Mouse (Mus musculus): ENCODE measurements around the gene Ttc29.

The Ttc29 gene

GRCm38 (mm10) chr8:78423937-78424336 lies 210.8 kb downstream of the Ttc29 start:
- no peak for DNase-seq (ENCODE audit: low spot score in 2 of 2)

- no peak for DNase-seq (ENCODE audit: low spot score in 2 of 2)
These were observed 213.4 kb downstream of the Ttc29 start for GRCm38 (mm10) chr8:78426455-78426854.

- no peak for DNase-seq (ENCODE audit: low spot score in 2 of 2)
These were observed 214.0 kb downstream of the Ttc29 start for GRCm38 (mm10) chr8:78426875-78427768.

GRCm38 (mm10) chr8:78427769-78428130 lies 214.7 kb downstream of the Ttc29 start:
- DNase-seq (ENCODE audit: low spot score in 2 of 2) = no peak

- DNase-seq (ENCODE audit: low spot score in 2 of 2) = no peak
These were observed 215.1 kb downstream of the Ttc29 start for GRCm38 (mm10) chr8:78428148-78428547.

GRCm38 (mm10) chr8:78431356-78431755 lies 218.3 kb downstream of the Ttc29 start:
- peak in 1 of 2 experiments; percentile 42 for DNase-seq (ENCODE audit: low spot score in 2 of 2)

GRCm38 (mm10) chr8:78432451-78432850 lies 219.4 kb downstream of the Ttc29 start:
- no peak for DNase-seq (ENCODE audit: low spot score in 2 of 2)

- no peak for DNase-seq (ENCODE audit: low spot score in 2 of 2)
These were observed 220.2 kb downstream of the Ttc29 start for GRCm38 (mm10) chr8:78433318-78433717.

- DNase-seq (ENCODE audit: low spot score in 2 of 2) = no peak
These were observed 221.2 kb downstream of the Ttc29 start for GRCm38 (mm10) chr8:78434340-78434739.

- DNase-seq (ENCODE audit: low spot score in 2 of 2) = no peak
These were observed 221.9 kb downstream of the Ttc29 start for GRCm38 (mm10) chr8:78434823-78435623.

- DNase-seq (ENCODE audit: low spot score in 2 of 2) = no peak
These were observed 222.5 kb downstream of the Ttc29 start for GRCm38 (mm10) chr8:78435624-78435960.

- no peak for DNase-seq (ENCODE audit: low spot score in 2 of 2)
These were observed 223.1 kb downstream of the Ttc29 start, which contains the start of gene Pou4f2 for GRCm38 (mm10) chr8:78436071-78436651. Gene Pou4f2 (minus strand): TSS chr8:78436645.

GRCm38 (mm10) chr8:78436661-78437060 lies 223.6 kb downstream of the Ttc29 start:
- DNase-seq (ENCODE audit: low spot score in 2 of 2) = no peak

- DNase-seq (ENCODE audit: low spot score in 2 of 2) = no peak
These were observed 224.3 kb downstream of the Ttc29 start for GRCm38 (mm10) chr8:78437140-78438045.

GRCm38 (mm10) chr8:78438121-78438520 lies 225.0 kb downstream of the Ttc29 start:
- peak in 1 of 2 experiments; percentile 37 for DNase-seq (ENCODE audit: low spot score in 2 of 2)

- no peak for DNase-seq (ENCODE audit: low spot score in 2 of 2)
These were observed 229.7 kb downstream of the Ttc29 start for GRCm38 (mm10) chr8:78442781-78443180.

Data from spleen, postnatal 10 days (tissue).